Mouse (Mus musculus): ENCODE measurements at regions not wholly inside any gene's neighbourhood (a gene's known extent, or its start where the extent isn't known, plus 50 kb on each side); places are given as distances from the start of the nearest gene placed in this dataset.

DNA sequence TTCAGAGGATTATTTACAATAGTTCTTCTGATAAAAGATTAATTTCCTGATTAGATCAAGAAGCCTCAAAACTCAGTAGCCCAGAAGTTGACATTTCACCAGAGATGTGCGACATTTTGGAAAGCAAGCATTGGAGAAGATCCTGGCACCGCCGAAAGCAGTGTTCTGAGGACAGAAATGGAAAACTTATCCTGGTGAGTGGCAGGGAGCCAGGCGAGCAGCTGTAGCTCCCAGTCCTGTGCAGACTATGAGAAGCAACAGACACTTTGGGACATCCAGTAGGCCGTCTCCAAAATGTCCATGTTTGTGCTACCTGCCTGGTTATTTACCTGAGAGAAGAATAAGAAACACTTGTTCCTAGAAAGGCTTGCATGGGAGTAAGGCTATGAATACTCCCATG is 202.1 kb upstream of the Elac2 start:
- no peak for DNase-seq (ENCODE audit: low read depth, low spot score)

DNA sequence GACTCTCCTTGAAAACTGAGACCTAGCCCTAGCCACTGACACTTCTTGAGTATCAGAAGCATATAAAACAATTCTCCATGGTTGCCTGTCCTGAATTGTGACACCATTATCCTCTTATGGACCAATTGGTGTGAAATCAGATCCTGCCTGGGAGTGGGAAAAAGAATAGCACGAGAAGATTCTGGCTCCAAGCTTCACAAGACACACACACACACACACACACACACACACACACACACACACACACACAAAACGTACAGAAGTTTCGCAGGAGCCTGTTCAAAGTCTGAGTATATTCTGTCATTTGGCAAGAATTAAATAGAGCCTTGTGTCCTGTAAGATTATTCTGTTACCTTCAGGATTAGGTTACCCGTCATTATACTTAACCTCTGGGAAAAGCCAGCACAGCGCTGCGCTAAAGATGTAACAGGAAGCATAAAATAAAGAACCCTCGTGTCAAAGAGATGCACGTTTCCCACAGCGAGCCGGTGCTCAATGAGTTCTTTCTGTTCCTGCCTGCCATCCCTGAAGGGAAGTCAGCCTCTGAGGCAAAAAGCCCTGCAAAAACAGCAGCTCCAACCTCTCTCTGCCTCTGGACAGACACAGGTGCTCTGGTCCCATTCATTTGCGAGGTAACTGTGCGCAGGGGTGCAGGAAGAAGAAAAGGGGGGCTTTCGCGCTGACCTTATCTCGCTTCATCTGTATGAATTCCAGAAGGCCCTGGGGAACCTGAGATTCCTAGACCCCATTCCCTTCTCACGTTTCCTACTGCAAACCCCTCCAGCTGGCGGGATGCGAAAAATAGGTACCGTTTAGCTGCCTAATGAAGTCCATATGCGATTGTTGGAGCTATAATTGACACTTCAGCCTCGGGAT is 178.4 kb upstream of the Elac2 start:
- DNase-seq (ENCODE audit: low read depth, low spot score) = no peak

DNA sequence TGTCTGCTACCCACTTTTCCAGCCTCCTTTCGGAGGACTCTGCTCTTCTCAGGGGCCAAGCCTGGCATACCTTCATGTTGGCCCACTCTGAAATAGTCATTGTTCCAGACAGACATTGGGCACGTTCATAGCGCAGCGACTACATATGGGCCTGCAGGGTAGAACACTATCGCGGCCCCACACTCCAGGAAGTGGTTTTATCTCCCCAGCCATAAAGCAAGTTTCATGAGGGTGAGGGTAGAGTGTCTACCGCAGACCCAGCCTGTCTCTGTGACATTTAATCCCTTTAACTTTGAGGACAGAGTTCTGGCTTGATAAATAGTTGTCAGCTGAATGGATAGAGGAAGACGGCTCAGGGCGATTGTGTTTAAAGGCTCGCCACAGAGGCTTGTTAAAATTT is 177.5 kb upstream of the Elac2 start:
- no peak for DNase-seq (ENCODE audit: low read depth, low spot score)

DNA sequence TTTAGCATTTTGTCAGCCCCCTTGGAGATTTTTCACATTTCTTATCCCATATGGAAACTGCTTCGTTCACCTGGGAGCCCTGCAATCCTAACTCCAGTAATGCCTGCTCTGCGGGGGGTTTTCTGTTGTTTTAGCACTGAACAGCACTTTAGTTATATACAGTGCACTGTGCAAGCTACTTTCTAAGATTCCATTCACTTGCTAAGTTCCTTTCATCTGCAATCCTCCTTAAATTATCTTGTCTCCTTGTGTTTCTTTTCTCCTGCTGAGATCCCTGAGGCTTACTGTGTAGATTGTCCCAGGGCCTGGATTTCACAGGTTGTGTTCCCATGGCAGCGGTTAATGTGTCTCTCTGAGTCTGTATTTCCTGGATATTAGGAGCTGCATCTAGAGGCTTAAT is 173.3 kb upstream of the Elac2 start:
- DNase-seq (ENCODE audit: low read depth, low spot score) = no peak

DNA sequence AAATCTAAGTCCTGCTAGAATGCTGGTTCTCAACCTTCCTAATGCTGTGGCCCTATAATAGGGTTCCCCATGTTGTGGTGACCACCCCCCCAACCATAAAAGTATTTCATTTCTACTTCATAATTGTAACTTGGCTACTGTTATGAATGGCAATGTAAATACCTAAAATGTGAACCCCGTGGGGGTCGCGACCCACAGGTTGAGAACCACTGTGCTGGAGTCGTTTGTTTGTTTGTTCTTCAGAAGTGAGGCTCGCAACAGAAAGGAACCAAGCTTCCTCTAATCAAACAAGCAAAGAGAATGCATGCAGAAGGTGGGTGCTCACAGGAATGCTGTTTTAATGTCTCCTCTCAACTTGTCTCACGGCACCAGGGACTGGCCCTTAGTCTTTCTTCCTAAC is 166.4 kb upstream of the Elac2 start:
- no peak for DNase-seq (ENCODE audit: low read depth, low spot score)

DNA sequence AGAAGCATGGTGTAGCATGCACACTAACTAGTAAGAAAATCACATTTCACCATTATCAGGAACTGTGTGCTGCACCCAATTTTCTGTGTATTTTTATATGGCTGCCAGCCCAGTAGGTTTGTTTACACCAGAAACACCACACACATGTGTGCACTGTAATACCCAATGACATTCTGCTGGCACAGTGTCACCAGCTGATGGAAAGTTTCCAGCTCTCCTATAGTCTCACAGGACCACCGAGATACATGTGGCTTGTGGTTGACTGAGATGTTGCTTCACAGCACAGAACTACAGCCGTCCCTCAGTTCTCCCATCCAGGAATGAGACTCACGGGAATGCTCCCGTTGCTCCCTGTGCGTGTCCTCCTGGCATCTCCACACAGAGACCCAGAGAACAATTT is 149.4 kb upstream of the Elac2 start:
- DNase-seq (ENCODE audit: low read depth, low spot score) = no peak

DNA sequence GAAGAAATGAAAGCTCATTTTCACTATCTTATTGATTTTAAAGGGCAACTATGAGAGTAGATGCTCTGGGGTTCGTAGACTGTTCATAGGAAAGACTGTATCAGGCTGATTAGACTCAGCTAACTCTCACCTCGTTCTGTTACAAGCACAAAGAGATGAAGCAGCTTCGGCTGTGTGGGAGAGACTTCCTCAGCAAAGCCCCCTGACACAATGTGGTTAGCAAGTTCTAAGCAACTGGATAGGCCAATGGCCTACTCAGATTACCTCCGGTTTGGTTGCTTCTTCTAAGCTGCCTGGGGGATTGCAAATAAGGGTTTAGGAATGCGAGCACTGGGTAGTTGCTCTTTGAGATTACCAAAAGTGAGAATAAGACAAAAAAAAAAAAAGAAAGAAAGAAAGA is 146.4 kb upstream of the Elac2 start:
- DNase-seq (ENCODE audit: low read depth, low spot score) = no peak

DNA sequence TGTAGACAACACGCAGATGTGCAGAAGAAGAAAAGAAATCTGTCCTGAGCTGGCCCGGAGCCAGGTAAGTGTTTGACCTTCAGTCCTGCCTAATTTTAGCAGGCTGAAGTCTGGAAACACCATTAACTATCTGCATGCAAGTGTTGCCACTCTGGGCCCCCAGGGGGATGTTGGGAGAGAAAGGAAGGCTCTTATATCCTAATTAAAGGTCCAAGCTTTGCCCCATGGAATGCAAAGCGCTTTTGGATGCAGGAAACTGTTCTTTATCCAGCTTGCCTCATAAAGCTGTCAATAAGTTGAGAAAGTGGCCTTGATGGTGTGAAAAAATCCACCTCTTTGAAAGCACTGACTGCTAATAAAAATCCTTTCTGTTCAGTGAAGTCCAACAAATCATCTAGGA is 145.1 kb upstream of the Elac2 start:
- no peak for DNase-seq (ENCODE audit: low read depth, low spot score)

DNA sequence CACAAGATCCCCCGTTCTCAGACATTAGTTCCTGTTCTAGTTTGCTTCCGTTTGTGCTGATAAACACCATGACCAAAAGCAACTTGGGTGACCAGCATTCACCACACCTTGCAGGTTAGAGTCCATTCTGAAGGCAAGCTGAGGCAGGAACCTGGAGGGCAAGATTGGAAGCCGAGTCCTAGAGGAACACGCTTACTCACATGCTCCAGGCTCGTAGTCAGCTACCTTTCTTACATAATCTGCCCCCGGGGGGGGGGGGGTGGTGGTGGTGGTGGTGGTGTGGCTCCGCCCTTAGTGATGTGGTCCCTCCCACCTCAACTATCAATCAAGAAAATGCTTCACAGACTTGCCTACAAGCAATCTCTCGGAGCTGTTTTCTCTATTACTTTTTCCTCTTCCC is 142.1 kb upstream of the Elac2 start:
- DNase-seq (ENCODE audit: low read depth, low spot score) = no peak

DNA sequence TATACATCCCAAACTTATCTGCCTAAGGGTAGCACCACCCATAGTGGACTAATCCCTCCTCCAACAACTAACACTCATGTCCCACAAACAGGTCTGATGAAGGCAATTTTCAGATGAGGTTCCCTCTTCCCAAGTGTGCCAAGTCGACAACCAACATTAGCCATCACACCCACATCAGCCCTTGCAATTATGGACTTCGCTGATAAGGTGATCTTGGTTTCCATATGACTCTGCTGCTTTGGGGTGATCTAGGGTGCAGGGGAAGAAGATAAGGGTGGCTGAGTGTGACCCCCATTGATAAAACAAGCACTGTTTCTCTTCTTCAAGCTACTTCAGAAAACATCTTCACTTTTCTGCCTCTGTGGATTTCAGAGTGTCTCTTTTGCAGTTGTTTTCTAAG is 137.7 kb upstream of the Elac2 start:
- no peak for DNase-seq (ENCODE audit: low read depth, low spot score)

DNA sequence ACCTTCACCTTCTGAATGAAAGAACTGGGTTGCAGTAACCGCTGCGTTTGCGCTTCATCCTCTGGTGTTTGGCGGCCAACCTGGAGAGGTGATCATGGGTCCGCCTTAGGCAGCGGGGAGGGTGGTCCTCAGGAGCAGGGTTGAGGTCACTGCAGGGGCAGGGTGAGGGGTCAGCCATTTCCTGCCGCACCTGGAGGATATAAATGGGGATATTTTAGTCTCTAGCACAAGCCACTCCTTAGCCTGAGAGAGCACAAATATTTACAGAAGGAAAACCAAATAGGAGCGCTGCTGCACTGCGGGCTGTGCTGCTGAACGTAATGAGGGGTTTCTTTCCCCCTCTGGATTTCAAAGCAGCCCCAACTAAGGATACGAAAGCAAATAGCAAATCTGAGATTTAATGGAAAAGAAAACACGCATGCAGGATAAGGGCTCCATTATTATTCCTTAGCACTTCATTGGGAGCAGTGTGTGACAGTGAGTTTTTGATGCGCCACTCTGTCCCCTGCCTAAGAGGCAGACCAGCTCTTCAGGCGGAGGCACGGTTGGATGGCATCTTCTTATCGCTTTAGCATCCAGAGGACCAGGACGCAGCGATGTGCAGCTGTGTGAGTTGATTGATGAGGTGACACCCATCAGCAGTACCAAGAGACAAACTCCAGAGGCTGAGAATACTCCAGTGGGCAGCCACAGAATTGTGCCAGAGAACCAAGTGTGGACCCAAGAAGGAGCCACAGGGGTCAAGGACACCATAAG is 135.9 kb upstream of the Elac2 start:
- no peak for DNase-seq (ENCODE audit: low read depth, low spot score)

DNA sequence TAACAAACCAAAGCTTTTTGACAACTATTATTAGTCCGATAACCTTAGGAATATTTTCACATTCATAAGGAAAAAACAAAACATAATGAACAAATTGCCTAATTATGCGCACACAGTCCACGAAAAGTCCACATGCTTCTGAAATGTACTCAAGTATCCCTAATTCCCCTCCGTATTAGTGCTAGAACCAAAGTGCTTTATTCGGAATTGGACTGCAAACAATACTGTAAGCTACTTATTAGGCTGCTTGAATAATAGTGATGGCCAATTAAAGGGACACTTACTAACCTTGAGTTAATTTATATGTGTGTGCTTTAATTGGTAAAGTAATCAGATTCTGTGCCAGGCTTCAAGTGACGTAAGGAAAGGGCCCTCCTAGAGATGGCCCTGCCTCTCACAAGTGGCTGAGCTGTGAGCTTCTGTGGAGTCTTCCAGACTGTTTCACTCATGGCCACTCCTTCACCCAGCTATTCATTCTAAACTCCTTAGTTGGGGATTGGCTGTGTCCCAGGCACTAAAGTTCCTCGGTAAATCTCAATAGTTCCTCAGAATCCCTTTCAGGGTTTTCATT is 132.2 kb upstream of the Elac2 start:
- DNase-seq (ENCODE audit: low read depth, low spot score) = no peak

DNA sequence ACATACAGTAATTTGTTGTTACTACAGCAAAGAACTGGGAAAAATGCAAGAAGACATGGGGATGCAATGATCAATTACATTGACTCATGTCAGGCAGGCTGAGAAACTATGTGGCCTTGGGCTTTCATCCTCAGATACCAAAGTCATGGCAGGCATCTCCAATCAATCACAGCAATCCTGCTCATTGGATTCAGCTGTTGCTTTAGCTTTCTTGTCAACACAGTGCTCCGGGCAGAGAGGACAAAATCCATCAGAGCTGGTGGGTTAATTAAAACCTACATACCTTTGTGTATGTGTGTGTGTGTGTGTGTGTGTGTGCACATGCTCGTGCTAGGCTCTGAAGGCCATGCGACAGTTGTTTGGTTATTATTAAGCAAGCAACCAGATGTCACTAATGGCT is 119.2 kb upstream of the Elac2 start:
- DNase-seq (ENCODE audit: low read depth, low spot score) = no peak

DNA sequence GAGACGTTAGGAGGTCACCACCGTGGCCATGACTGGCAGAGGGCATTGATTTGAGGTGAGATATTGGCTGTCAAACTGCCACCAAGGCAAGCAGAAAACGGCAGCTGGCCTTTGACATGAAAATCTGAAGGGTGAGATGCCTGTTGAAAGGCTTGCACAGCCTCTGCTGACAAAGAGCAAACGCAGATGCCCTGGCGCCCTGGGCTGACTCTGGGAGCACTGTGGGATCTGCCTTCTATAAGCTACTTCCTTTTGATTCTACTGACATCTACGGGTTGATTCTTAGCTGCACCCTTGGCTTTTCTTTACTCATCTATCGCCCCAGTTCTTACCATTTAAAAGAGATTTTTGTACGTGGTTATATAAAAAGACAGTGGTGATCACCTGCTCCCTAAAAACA is 98.2 kb upstream of the Elac2 start:
- no peak for DNase-seq (ENCODE audit: low read depth, low spot score)

DNA sequence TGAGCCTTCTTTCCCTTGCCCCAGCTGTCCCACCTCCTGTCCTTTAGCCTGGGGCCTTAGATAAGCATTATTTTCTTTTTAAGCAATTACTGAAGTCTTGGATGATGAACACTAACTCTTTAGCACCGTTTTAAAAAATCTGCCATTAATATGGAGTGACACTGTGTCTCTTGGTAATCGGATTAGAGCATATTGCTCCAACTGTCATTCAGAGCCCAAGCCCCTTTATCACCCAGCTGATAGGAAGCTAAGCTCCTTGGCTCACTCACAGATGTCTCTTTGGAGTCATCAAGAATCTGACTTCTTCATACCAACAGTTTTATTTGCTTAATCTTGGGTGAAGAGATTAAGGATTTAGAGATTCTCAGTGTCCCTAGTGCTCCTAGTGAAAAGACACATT is 94.3 kb upstream of the Elac2 start:
- DNase-seq (ENCODE audit: low read depth, low spot score) = no peak

DNA sequence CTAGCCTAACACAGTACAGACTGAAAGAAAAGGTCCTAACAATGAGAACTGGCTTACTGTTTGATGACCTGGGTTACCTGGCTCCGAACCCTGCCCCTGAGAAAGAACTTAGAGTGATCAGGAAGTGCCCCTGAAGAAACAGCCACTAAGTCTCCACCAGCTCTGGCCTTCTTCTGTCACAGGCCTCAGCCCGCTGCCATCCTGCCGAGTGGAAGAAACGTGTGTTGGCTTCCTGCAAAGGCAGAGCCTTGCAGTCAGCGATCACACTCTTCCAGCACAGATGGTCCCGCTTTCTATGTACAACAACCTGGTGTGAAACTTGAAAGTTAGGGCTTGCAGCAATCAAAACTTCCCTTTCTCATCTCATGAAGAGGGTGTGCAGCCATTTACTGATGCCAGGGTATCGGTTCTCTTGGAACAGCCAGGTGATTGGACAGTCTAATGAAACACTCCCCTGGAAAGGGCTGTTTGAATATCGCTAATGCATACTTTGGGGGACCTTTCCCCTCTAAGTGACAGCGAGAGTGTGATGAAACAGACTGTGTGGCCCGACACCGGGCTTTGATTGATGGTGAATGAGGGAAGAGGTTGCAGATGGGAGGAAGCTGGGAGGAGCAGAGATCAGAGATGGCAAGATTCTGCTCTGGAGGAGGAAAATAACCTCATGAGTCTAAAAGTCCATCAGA is 89.4 kb upstream of the Elac2 start:
- DNase-seq (ENCODE audit: low read depth, low spot score) = no peak

DNA sequence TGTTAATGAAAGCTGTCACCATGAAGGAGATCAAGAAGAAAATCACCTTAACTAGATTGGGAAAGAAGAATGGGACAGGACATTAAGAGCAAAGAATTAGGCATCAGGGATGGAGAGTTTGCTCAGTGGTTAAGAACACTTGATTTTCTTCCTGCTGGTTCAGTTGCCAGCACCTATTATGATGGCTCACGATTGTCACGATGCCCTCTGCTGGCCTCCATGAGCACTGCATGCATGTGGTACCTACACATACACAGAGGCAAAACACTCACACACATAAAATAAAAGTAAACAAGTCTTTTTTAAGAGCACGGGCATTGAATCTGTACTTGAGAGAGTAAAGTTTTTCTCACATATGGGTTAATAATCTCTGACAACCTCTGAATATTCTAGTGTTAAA is 88.1 kb upstream of the Elac2 start:
- peak; percentile 32 for DNase-seq (ENCODE audit: low read depth, low spot score)

DNA sequence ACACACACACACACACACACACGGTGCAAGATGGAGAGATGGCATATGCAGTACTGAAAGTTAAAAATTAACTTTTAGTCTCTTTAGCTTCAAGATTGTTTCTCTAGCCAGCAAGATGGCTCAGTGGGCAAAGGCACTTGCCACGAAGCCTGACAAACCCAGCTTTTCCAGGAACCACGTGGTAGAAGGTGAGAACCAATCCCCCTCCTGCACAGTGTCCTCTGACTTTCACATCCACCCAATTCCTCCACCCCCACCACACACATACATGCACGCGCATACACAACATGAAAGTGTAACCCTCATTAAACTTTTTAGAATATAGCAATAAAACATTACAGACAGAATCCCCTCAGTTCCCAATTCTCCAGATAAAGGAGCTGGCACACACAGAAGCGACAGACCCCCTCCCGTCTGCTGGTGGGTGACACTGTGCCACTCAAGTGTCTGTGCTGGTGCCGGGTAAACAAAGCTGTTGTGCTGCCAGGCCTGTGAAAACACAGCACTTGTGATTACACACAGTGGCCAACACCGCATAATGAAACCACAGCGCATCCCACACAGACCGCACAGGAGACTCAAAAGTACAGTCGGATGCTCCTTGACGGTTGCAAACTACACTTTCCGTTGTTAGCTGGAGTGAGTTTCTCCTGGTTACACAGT is 82.9 kb upstream of the Elac2 start:
- no peak for DNase-seq (ENCODE audit: low read depth, low spot score)

DNA sequence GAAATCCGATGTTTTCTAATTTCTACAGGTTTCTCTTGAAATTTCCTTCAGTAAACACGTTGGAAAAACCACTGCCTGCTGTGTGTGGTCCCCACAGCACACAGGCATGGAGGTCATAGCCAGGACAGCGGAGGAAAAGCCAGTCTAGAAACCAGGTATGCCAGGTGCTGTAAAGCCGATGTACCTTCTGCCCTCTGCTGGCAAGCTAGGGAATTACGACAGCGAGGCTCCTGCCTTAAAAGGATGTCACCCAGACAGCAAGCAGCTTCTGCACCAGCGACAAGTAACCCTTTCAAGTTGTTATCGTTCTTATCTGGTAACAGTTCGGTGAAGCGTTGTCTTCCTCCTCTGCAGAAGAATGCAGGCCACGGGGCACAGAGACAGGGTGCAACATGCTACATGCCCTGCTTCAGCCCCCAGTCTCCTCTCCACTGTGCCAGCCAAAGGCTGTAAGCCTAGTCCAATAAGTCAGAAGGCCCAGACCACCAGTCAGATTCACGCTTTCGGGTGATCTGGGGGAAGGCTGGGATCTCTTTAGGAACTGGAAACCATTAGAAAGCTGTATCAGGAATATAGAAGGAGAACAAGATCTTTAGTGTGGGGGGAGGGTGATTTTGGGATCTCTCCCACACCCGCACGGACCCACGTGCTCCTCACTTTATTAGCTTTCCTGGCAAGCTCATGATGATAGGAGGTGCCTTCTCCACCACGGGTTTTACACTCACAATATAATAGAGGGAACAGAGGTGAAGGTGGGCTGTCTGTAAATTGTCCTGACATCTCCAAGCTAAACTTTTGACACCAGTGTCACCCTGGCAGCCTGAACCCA is 79.9 kb upstream of the Elac2 start:
- DNase-seq (ENCODE audit: low read depth, low spot score) = peak; percentile 48

DNA sequence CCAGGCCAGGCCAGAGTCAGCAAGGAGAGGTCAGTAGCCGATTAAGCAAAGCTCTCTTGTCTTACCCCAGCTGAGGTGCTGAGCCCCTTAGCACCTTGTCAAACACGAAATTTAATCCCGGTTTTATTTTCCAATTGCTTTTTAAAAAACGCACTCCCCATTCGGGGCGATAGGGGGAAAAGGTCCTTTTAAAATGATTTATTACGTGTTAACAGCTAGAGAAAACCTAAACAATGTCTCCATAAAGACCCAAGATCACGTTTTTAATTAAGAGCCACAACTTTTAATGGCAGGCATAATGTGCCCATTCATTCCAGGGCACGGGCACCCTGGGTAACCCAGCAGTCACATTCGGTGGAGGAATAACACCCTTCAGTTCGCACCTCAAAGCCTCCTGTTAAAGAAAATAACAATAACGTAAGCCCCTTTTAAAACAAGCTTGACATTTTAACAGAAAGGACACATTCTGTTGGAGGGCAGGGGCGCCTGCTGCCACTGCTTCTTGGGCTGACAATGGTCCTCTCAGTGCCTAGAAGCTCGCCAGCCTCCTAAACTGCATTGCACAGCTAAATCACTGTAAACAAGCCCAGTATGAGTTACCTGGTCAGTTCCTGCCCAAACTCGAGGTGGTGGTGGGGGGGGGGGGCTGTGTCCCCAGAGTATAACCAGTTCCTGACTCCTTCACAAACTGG is 79.1 kb upstream of the Elac2 start:
- no peak for DNase-seq (ENCODE audit: low read depth, low spot score)
